Mouse (Mus musculus): ENCODE results near the gene Rad50.

- TF ChIP-seq POLR2A (IDR thresholded peaks at IDR 0.05; ENCODE audit: low read depth, low read length) (no peak), CTCF (IDR thresholded peaks at IDR 0.05; ENCODE audit: extremely low read depth, insufficient read length, insufficient replicate concordance, low read depth, low read length) (no peak)
Measured at GRCm38 (mm10) chr11:53682170-53682569, 24.9 kb downstream of the Rad50 start.
